Mouse (Mus musculus) gastrocnemius, adult 18-20 months (tissue): ENCODE results near the gene Lenep. TPM values are rescaled to one million over a fixed set of nuclear protein-coding genes. Genes with fewer than 3 reads are reported as not detected.

ENCODE experiments used
- DNase-seq: peaks from one replicate; pipeline ENCODE4 v3.0.0; 2021; ENCODE audit warnings: low spot score
- total RNA-seq, 2 experiments: library from RNA; stranded (reverse); gene quantifications; 2 replicates each; pipeline ENCODE4 v1.2.3; 2021

The Lenep gene
- total RNA-seq, 2 experiments from 2014 or later = 0.59 TPM; not detected in 1

GRCm38 (mm10) chr3:89420421-89420820 lies 17.8 kb upstream of the Lenep start:
- DNase-seq = no peak

GRCm38 (mm10) chr3:89419981-89420380 lies 17.4 kb upstream of the Lenep start:
- no peak for DNase-seq

GRCm38 (mm10) chr3:89419571-89419970 lies 17.0 kb upstream of the Lenep start:
- peak; percentile 69 for DNase-seq

- peak; percentile 77 for DNase-seq
Measured at GRCm38 (mm10) chr3:89418861-89419250, 16.3 kb upstream of the Lenep start.

GRCm38 (mm10) chr3:89418170-89418860 lies 15.7 kb upstream of the Lenep start, which contains the start of the genes Cks1b and Shc1:
Gene Cks1b (minus strand): TSS chr3:89418383.
Gene Shc1 (plus strand): TSS chr3:89418443.
- peak; percentile 98 for DNase-seq

GRCm38 (mm10) chr3:89417840-89418169 lies 15.2 kb upstream of the Lenep start:
- no peak for DNase-seq

- DNase-seq = no peak
Measured at GRCm38 (mm10) chr3:89417131-89417530, 14.5 kb upstream of the Lenep start.

GRCm38 (mm10) chr3:89416158-89416557 lies 13.6 kb upstream of the Lenep start:
- DNase-seq = no peak

GRCm38 (mm10) chr3:89411490-89412393 lies 9.1 kb upstream of the Lenep start, which contains the start of gene Flad1:
Gene Flad1 (minus strand): TSS chr3:89411870.
- DNase-seq = peak; percentile 100

GRCm38 (mm10) chr3:89410864-89411263 lies 8.3 kb upstream of the Lenep start:
- DNase-seq = no peak

GRCm38 (mm10) chr3:89409701-89410100 lies 7.1 kb upstream of the Lenep start:
- DNase-seq = no peak

- DNase-seq = no peak
Measured at GRCm38 (mm10) chr3:89408448-89408847, 5.9 kb upstream of the Lenep start.

GRCm38 (mm10) chr3:89406887-89407286 lies 4.3 kb upstream of the Lenep start:
- DNase-seq = peak; percentile 44

- DNase-seq = no peak
Measured at GRCm38 (mm10) chr3:89401329-89401728, 1.3 kb downstream of the Lenep start.

GRCm38 (mm10) chr3:89396654-89397005 lies 6.0 kb downstream of the Lenep start:
- DNase-seq = no peak

GRCm38 (mm10) chr3:89395806-89396653 lies 6.6 kb downstream of the Lenep start:
- DNase-seq = peak; percentile 78

- no peak for DNase-seq
Measured at GRCm38 (mm10) chr3:89395419-89395805, 7.2 kb downstream of the Lenep start.

- peak; percentile 88 for DNase-seq
Measured at GRCm38 (mm10) chr3:89394894-89395256, 7.7 kb downstream of the Lenep start.

- peak; percentile 83 for DNase-seq
Measured at GRCm38 (mm10) chr3:89394006-89394893, 8.3 kb downstream of the Lenep start, which contains the start of gene Zbtb7b. Gene Zbtb7b (minus strand): TSS chr3:89394776.

- peak; percentile 100 for DNase-seq
Measured at GRCm38 (mm10) chr3:89393605-89394004, 9.0 kb downstream of the Lenep start.

GRCm38 (mm10) chr3:89392871-89393311 lies 9.7 kb downstream of the Lenep start:
- DNase-seq = no peak
